Mouse (Mus musculus) intestine, embryonic 14.5 days (tissue): ENCODE measurements around the gene Ralgps1. TPM values are rescaled to one million over a fixed set of nuclear protein-coding genes. Genes with fewer than 3 reads are reported as not detected.

Experiments
- ATAC-seq: fragments of 200-750 bp; cut with Nextera tagmentation; replicated peaks from 2 replicates; pipeline ENCODE4 v1.8.0; 2017; ENCODE audit warnings: low read depth, moderate number of reproducible peaks, moderate TSS enrichment, moderate library complexity; ENCODE audit not compliant: low FRiP score, low TSS enrichment
- DNase-seq: peaks from one replicate; pipeline ENCODE4 v3.0.0-alpha.2; 2018; ENCODE audit warnings: low spot score
- H3K27ac ChIP-seq: fragments of 300-500 bp; sonication (generic); 2 replicates; pipeline ENCODE4 v1.5.1; 2014; ENCODE audit warnings: low read depth, mild to moderate bottlenecking, control low read depth
- H3K27me3 ChIP-seq: fragments of 300-500 bp; sonication (generic); replicated peaks from 2 replicates; pipeline ENCODE4 v1.6.1; 2014; ENCODE audit warnings: low read length, control low read depth; ENCODE audit not compliant: control insufficient read depth, insufficient read depth
- H3K36me3 ChIP-seq: fragments of 300-500 bp; sonication (generic); 2 replicates; pipeline ENCODE4 v1.6.1; 2014; ENCODE audit warnings: low read length, control low read depth; ENCODE audit not compliant: control insufficient read depth, insufficient read depth
- H3K4me1 ChIP-seq: fragments of 300-500 bp; sonication (generic); replicated peaks from 2 replicates; pipeline ENCODE4 v1.6.1; 2014; ENCODE audit warnings: low read length, control low read depth, mixed read lengths; ENCODE audit not compliant: control insufficient read depth, insufficient read depth
- H3K4me2 ChIP-seq: fragments of 300-500 bp; sonication (generic); 2 replicates; pipeline ENCODE4 v1.6.1; 2014; ENCODE audit warnings: low read length
- H3K4me3 ChIP-seq: fragments of 300-500 bp; sonication (generic); 2 replicates; pipeline ENCODE4 v1.5.1; 2014; ENCODE audit warnings: low read depth, low read length, control low read depth, mixed read lengths
- H3K9ac ChIP-seq: fragments of 300-500 bp; sonication (generic); 2 replicates; pipeline ENCODE4 v1.6.1; 2014; ENCODE audit warnings: mild to moderate bottlenecking, low read length
- H3K9me3 ChIP-seq: fragments of 300-500 bp; sonication (generic); 2 replicates; pipeline ENCODE4 v1.6.1; 2016; ENCODE audit warnings: low read length, control low read depth; ENCODE audit not compliant: control insufficient read depth
- WGBS: fragments of 180-500 bp; shearing (Covaris S2); extraction: QIAGEN DNeasy Blood & Tissue Kit; methylation state at CpG from one replicate; pipeline ENCODE4 v1.1.7; 2014; 5-methylcytosine and 5-hydroxymethylcytosine counted together
- polyA plus RNA-seq: library from polyadenylated mRNA; unstranded; fragments of >200 nt; fragmentation: Nextera tagmentation; extraction: Ambion mirVana; gene quantifications from 2 replicates; pipeline ENCODE4 v1.2.1, GENCODE M21; 2014

The Ralgps1 gene
- polyA plus RNA-seq, 1 experiment from 2014 or later, result 7.3 TPM

- DNase-seq (no peak), ATAC-seq (no peak)
- H3K4me3 ChIP-seq, result no peak overlapping the region
- H3K9ac ChIP-seq, result no peak overlapping the region
- H3K9me3 ChIP-seq, result no peaks in the 10 kb centered on the region
- peaks cover 24% of the 10 kb centered on the region for H3K4me1 ChIP-seq
- H3K4me2 ChIP-seq, result no peak overlapping the region
- H3K27ac ChIP-seq, result no peak overlapping the region
- no peaks in the 10 kb centered on the region for H3K27me3 ChIP-seq
- H3K36me3 ChIP-seq, result no peaks in the 10 kb centered on the region
- 95% methylated on average over 7 of the region's 7 CpGs for WGBS
These were observed 188.0 kb downstream of the Ralgps1 start for GRCm38 (mm10) chr2:33183321-33183720.

GRCm38 (mm10) chr2:33179930-33180630 is 191.2 kb downstream of the Ralgps1 start:
- H3K36me3 ChIP-seq, result no peaks in the 10 kb centered on the region
- DNase-seq (peak; percentile 59), ATAC-seq (0 out of 2 replicates have a peak, but pooled peaks have one; percentile 24)
- 38% methylated on average over 16 of the region's 16 CpGs for WGBS
- H3K27me3 ChIP-seq, result no peaks in the 10 kb centered on the region
- peak overlapping the region; percentile 14; the same call in 1 of the 2 replicates for H3K4me2 ChIP-seq
- no peak overlapping the region for H3K4me3 ChIP-seq
- no peak overlapping the region for H3K9ac ChIP-seq
- H3K4me1 ChIP-seq, result peaks cover 41% of the 10 kb centered on the region
- no peaks in the 10 kb centered on the region for H3K9me3 ChIP-seq
- peak overlapping the region; percentile 76 for H3K27ac ChIP-seq

DNA sequence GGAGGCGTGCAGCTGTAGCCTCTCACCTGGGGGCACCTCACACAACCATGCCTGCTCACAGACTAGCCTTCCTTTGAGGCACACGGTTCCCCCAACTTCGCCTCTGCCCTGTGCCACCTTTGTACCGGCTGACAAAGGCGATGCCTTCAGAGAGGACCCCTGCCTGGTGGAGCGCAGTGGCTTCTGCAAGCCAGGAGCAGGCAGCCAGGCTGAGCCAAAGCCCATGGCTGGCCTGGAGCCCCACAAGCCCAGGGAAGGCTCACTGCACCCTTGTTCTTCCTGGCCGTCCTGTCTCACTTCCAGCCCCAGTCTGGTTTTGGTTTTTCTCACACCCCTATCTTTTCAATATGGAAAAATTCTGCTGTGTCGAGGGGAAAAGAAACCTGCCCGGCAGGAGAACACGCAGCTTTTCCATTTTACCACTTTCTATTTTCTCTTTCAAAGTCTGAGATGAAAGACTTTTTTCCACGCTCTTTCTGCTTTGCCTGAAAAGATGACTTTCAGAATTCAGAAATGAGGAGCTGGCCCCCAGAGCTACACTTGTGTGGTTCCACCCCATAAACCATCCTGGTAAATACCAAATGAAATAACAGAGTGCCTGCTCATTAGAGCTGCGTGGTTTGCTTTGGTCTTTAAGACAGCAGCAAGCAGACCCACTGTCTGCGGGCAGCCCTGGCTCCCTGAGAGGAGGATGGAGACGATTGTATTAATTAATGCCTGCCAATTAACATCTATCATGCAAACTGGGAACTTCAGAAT is 191.9 kb downstream of the Ralgps1 start:
- Histone ChIP-seq H3K4me1 (peaks cover 41% of the 10 kb centered on the region), H3K36me3 (no peaks in the 10 kb centered on the region), H3K9me3 (no peaks in the 10 kb centered on the region), H3K27me3 (no peaks in the 10 kb centered on the region), H3K4me2 (peak overlapping the region; percentile 45; the same call in 1 of the 2 replicates), H3K4me3 (no peak overlapping the region), H3K27ac (peak overlapping the region; percentile 87; the same call in 1 of the 2 replicates), H3K9ac (no peak overlapping the region)
- DNase-seq (no peak), ATAC-seq (no peak)
- 71% methylated on average over 14 of the region's 14 CpGs for WGBS

GRCm38 (mm10) chr2:33178243-33178932 is 192.9 kb downstream of the Ralgps1 start:
- DNase-seq, result peak; percentile 68
- H3K4me1 ChIP-seq, result peaks cover 41% of the 10 kb centered on the region
- WGBS, result 31% methylated on average over 11 of the region's 11 CpGs
- H3K9ac ChIP-seq, result peak overlapping the region; percentile 29; the same call in 1 of the 2 replicates
- H3K36me3 ChIP-seq, result no peaks in the 10 kb centered on the region
- H3K27me3 ChIP-seq, result no peaks in the 10 kb centered on the region
- peak; percentile 54 for ATAC-seq
- H3K4me2 ChIP-seq, result peak overlapping the region; percentile 45
- H3K9me3 ChIP-seq, result no peaks in the 10 kb centered on the region
- H3K4me3 ChIP-seq, result peak overlapping the region; percentile 11
- peak overlapping the region; percentile 87 for H3K27ac ChIP-seq

- H3K9me3 ChIP-seq, result no peaks in the 10 kb centered on the region
- peak overlapping the region; percentile 11 for H3K4me3 ChIP-seq
- peak overlapping the region; percentile 45 for H3K4me2 ChIP-seq
- peak overlapping the region; percentile 87 for H3K27ac ChIP-seq
- no peaks in the 10 kb centered on the region for H3K36me3 ChIP-seq
- peak; percentile 72 for ATAC-seq
- DNase-seq, result peak; percentile 81
- 24% methylated on average over 12 of the region's 12 CpGs for WGBS
- H3K27me3 ChIP-seq, result no peaks in the 10 kb centered on the region
- peaks cover 41% of the 10 kb centered on the region for H3K4me1 ChIP-seq
- H3K9ac ChIP-seq, result peak overlapping the region; percentile 29; the same call in 1 of the 2 replicates
These were observed 193.6 kb downstream of the Ralgps1 start for GRCm38 (mm10) chr2:33177443-33178242.

DNA sequence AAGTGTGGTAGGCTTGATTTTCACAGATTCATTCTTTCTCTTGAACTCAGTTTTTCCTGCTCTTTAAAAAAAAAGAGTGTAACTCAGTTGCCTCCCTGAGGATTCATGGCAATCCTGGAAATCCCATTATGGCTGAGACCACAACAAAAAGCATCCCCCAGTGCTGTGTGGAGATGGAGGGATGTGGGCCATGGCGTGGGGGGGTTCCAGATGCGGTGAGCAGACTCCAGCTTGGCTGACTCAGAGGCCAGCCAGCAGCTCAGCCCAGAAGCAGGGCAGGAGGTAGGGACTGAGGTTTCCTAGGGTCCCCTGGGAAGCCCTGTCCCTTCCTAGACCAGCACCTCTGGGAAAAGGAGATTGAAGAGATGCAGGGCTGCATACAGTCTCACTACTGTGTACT is 194.4 kb downstream of the Ralgps1 start:
- Histone ChIP-seq H3K4me3 (no peak overlapping the region), H3K4me2 (no peak overlapping the region), H3K9me3 (no peaks in the 10 kb centered on the region), H3K27ac (peak overlapping the region; percentile 87), H3K27me3 (no peaks in the 10 kb centered on the region), H3K4me1 (peaks cover 41% of the 10 kb centered on the region), H3K36me3 (no peaks in the 10 kb centered on the region), H3K9ac (no peak overlapping the region)
- ATAC-seq (no peak), DNase-seq (no peak)
- 48% methylated on average over 2 of the region's 2 CpGs for WGBS

GRCm38 (mm10) chr2:33176516-33176915 is 194.8 kb downstream of the Ralgps1 start:
- H3K27ac ChIP-seq, result no peak overlapping the region; the same call in 1 of the 2 replicates
- ATAC-seq, result no peak

DNA sequence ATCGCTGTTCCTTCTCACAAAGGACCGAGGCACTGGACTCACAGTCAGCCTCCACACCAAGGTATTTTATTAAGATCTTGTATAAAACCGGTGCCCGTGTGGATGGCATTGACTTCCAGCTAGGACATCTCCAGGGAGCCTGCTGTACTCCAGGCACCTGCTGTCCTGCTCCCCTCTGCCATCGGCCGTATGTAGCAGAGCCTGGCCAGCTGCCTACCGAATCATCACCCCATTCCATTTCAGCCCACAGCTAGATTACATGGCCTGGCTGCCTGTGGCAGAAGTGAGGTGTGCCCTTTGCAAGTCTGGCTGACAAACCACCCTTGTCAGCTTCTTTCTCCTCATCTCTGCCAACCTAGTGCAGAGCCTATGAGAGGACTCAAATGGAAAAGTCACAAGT is 197.6 kb downstream of the Ralgps1 start:
- Histone ChIP-seq H3K4me1 (peaks cover 21% of the 10 kb centered on the region), H3K4me2 (no peak overlapping the region), H3K27me3 (no peaks in the 10 kb centered on the region), H3K36me3 (no peaks in the 10 kb centered on the region), H3K9ac (no peak overlapping the region), H3K27ac (no peak overlapping the region), H3K4me3 (no peak overlapping the region), H3K9me3 (no peaks in the 10 kb centered on the region)
- ATAC-seq, result no peak
- no peak for DNase-seq
- WGBS, result 90% methylated on average over 7 of the region's 7 CpGs

More at GRCm38 (mm10) chr2:33176516-33176915, 194.8 kb downstream of the Ralgps1 start:
- DNase-seq, result no peak
- no peaks in the 10 kb centered on the region for H3K36me3 ChIP-seq
- H3K9ac ChIP-seq, result no peak overlapping the region
- H3K4me3 ChIP-seq, result no peak overlapping the region
- peaks cover 41% of the 10 kb centered on the region for H3K4me1 ChIP-seq
- 60% methylated on average over 7 of the region's 7 CpGs for WGBS
- no peaks in the 10 kb centered on the region for H3K27me3 ChIP-seq
- H3K4me2 ChIP-seq, result no peak overlapping the region
- no peaks in the 10 kb centered on the region for H3K9me3 ChIP-seq
